Comparison of ENCODE assay signal across 12 mouse cellular contexts in the genomic region with DNA sequence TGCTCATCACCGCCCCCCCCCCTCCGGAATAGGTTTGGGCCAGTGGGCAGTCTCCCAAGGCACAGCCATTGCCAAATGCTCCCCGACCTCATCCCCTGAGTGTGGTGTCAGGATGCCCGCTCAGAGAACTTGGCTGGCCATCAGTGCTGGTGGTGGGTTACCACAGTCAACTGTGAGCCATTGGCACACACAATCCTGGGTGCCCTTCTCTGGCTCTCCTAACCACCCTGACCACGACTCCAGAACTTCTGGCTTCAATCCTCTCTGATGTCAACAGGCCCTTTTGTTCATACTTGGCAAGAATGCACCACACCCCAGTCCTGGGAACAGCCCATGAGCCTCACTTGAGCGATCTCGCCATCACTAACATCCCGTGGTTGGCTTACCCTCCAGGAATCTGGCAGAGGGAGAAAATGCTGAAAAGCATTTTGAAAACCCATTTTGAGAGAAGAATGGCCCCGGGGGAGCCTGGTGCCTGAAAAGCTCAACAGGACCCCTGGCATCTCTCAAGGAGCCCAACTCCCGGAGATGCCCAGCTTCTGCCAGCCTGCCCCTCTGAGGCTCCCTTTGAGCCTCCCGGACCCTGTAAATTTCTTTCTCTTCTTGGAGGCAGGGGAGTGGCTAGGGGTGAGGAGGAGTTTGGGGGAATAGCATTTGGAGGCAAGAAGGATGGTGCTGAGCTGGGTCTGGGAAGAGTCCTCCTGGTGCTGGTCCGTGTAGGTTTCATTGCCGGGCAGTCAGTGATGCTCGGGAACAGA. TPM values are rescaled to one million over a fixed set of nuclear protein-coding genes. Genes with fewer than 3 reads are reported as not detected.
DNase-seq lines count a peak whose midpoint lies in the region; ATAC-seq and TF ChIP-seq lines count a peak whose summit lies in the region.
"Had no signal": no experiment of that assay in that cellular context is flagged by ENCODE, and none has a peak within 500 bp of the region (broad histone marks: within the 10 kb centered on the region; RNA-seq: fewer than 3 reads in every experiment).

No protein-coding gene starts in this region.

- no peak for ATAC-seq in liver, postnatal 0 days

- no peaks in the 10 kb centered on the region for H3K36me3 ChIP-seq in liver, postnatal 0 days (replicated peaks; ENCODE audit: insufficient read depth, low read length)
- H3K36me3 ChIP-seq: heart, embryonic 13.5 days had no signal

- H3K27ac ChIP-seq in liver, postnatal 0 days (ENCODE audit: low read depth) = no peak overlapping the region
- H3K27ac ChIP-seq: heart, embryonic 13.5 days; kidney, postnatal 0 days had no signal

- H3K9me3 ChIP-seq in liver, postnatal 0 days (ENCODE audit: low read length) = no peaks in the 10 kb centered on the region
- H3K9me3 ChIP-seq: heart, embryonic 13.5 days had no signal

- intact Hi-C loops in left cerebral cortex, postnatal 10 days (cut with DNase I) = no loop called here

- no peaks in the 10 kb centered on the region for H3K4me1 ChIP-seq in liver, postnatal 0 days (ENCODE audit: insufficient read depth)

- WGBS in liver, postnatal 0 days (ENCODE audit: insufficient replicate concordance) = 72% methylated on average over 14 of the region's 14 CpGs

- H3K27me3 ChIP-seq in liver, postnatal 0 days (ENCODE audit: insufficient read depth, low read length) = no peaks in the 10 kb centered on the region

- TF ChIP-seq EP300 in liver, postnatal 0 days (IDR thresholded peaks at IDR 0.05; ENCODE audit: low read depth) = no peak

- no peak overlapping the region for H3K9ac ChIP-seq in liver, postnatal 0 days (replicated peaks)
- H3K9ac ChIP-seq: heart, embryonic 13.5 days had no signal

- no peak overlapping the region for H3K4me3 ChIP-seq in liver, postnatal 0 days (ENCODE audit: low read depth, low read length)
- H3K4me3 ChIP-seq: heart, embryonic 13.5 days had no signal

- no peak for TF ChIP-seq CTCF in liver, postnatal 0 days (IDR thresholded peaks at IDR 0.05; ENCODE audit: low read depth)

- no peak overlapping the region for H3K4me2 ChIP-seq in liver, postnatal 0 days (ENCODE audit: low read depth, low read length)
- H3K4me2 ChIP-seq: heart, embryonic 13.5 days had no signal

- peak; percentile 22 for DNase-seq in adrenal gland, postnatal 10 days
- no peak for DNase-seq in adrenal gland, postnatal 36 days
- DNase-seq in left cerebral cortex, adult 11 months (ENCODE audit: low spot score) = peak; percentile 29
- DNase-seq in left cerebral cortex, postnatal 10 days (ENCODE audit: extremely low spot score in 1 of 2, low spot score in 2 of 2) = no peak
- DNase-seq in cerebellum, postnatal 10 days = peak; percentile 72 to 81
- peak; percentile 35 for DNase-seq in lung, postnatal 36 days
- DNase-seq in liver, postnatal 0 days = no peak
- DNase-seq in adrenal gland, adult 8-10 months = no peak
- DNase-seq: spleen, adult 18-20 months had no signal

RNA-seq across cellular contexts. Expression of gene Crocc2, which starts 15.7 kb away (rescaled TPM):
- under 1 TPM; 0.06 to 0.15 TPM for total RNA-seq in adrenal gland, postnatal 10 days (2021)
- under 1 TPM in 1 of 2 experiments, not detected in 1; 0.03 TPM for total RNA-seq in adrenal gland, postnatal 36 days (2021)
- total RNA-seq in left cerebral cortex, postnatal 10 days (2021) = under 1 TPM; 0.16 to 0.17 TPM
- not detected in 2 replicates for polyA plus RNA-seq in liver, postnatal 0 days (2015; fragmentation: Nextera tagmentation; extraction: Ambion mirVana)
- total RNA-seq in adrenal gland, adult 8-10 months (2022) = under 1 TPM in 2 of 4 experiments, not detected in 2; 0.03 TPM
- total RNA-seq: liver, adult 2 months had no signal
- polyA plus RNA-seq: liver, adult 2 months had no signal

RNA-seq across cellular contexts. Expression of gene 2310007B03Rik, which starts 23.5 kb away (rescaled TPM):
- total RNA-seq in adrenal gland, postnatal 10 days (2021) = not detected
- not detected for total RNA-seq in adrenal gland, postnatal 36 days (2021)
- total RNA-seq in left cerebral cortex, postnatal 10 days (2021) = not detected
- polyA plus RNA-seq in liver, postnatal 0 days (2015; fragmentation: Nextera tagmentation; extraction: Ambion mirVana) = 0.51 and 0.99 TPM in 2 replicates
- total RNA-seq in adrenal gland, adult 8-10 months (2022) = not detected
- total RNA-seq: liver, adult 2 months had no signal

RNA-seq across cellular contexts. Expression of gene Agxt, which starts 49.2 kb away (rescaled TPM):
- 10 to 100 TPM; 20.0 to 46.3 TPM for total RNA-seq in adrenal gland, postnatal 10 days (2021)
- total RNA-seq in adrenal gland, postnatal 36 days (2021) = not detected
- total RNA-seq in left cerebral cortex, postnatal 10 days (2021) = not detected
- polyA plus RNA-seq in liver, postnatal 0 days (2015; fragmentation: Nextera tagmentation; extraction: Ambion mirVana) = 443 and 456 TPM in 2 replicates
- under 1 TPM in 1 of 4 experiments, not detected in 3; 0.26 TPM for total RNA-seq in adrenal gland, adult 8-10 months (2022)
- polyA plus RNA-seq: heart, embryonic 13.5 days had no signal

RNA-seq across cellular contexts. Expression of gene Sned1, which starts 51.4 kb away (rescaled TPM):
- 10 to 100 TPM; 17.3 to 22.5 TPM for total RNA-seq in adrenal gland, postnatal 10 days (2021)
- 10 to 100 TPM; 15.5 to 18.3 TPM for total RNA-seq in adrenal gland, postnatal 36 days (2021)
- total RNA-seq in left cerebral cortex, postnatal 10 days (2021) = 1 to 10 TPM; 6.5 to 7.2 TPM
- 0.25 and 0.54 TPM in 2 replicates for polyA plus RNA-seq in liver, postnatal 0 days (2015; fragmentation: Nextera tagmentation; extraction: Ambion mirVana)
- 10 to 100 TPM; 22.2 to 31.9 (median 26.0) TPM for total RNA-seq in adrenal gland, adult 8-10 months (2022)

Comparison
In these comparisons a context has a peak if more than half of its experiments do, and no peak if none do; other contexts are left out.
1. DNase-seq: peak in adrenal gland, postnatal 10 days (single experiment), left cerebral cortex, adult 11 months (single experiment), cerebellum, postnatal 10 days (2 of 2) and lung, postnatal 36 days (single experiment); none in adrenal gland, postnatal 36 days (0 of 2), left cerebral cortex, postnatal 10 days (0 of 2), liver, postnatal 0 days (single experiment) and adrenal gland, adult 8-10 months (single experiment).
2. RNA of gene Agxt, which starts 49.2 kb away (total RNA-seq): 20.0 to 46.3 TPM in adrenal gland, postnatal 10 days; not detected in adrenal gland, postnatal 36 days, not detected in left cerebral cortex, postnatal 10 days and 0.26 TPM in adrenal gland, adult 8-10 months; every median in the first group is over 10 times any median in the second.